Mouse (Mus musculus) right cerebral cortex, adult 18-20 months (tissue): Measurements from ENCODE around the gene Igfbp3.

ENCODE experiments used
- DNase-seq: peaks from one replicate; pipeline ENCODE4 v3.0.0; 2022; ENCODE audit warnings: mixed read lengths

Igfbp3 gene

DNA sequence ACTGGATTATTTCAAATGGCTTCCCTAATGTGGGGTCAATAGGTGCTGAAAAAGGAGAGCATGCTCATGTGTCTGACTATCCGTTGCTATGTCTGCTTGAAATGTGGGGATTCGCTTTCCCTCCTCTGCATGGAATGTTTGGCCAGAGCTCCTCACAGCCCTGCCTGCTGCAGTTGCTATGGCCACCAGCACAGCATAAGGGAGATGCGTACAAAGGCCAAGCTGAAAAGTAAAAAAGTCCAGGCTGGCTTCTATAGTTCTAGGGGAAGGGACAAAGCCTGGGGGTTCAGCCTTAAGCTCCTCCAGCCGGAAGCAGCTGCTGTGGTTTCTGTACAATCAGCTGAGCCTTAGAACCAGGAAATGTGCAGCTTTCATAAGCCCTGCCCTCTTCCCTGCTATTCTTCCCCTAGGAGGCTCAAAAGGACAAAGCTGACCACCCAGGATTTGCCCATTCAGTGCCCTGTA lies 53.1 kb downstream of the Igfbp3 start:
- DNase-seq = no peak

DNA sequence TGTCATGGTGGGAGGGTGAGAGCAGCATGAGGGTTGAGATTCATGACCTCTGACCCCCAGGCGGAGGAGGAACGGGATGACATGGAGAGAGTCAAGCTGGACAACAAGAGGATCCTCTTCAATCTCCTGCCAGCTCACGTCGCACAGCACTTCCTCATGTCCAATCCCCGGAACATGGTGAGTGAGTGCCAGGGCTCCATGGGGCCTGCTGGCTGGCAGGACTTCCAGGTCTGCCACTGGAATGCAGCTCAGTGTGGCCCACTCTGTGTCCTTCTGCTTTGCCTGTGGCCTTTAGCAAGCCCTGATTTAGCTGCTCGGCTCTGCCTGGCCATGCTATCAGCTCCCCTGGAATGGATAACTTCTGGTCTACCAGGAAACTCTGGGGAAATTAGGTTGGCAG lies 53.6 kb downstream of the Igfbp3 start:
- no peak for DNase-seq

DNA sequence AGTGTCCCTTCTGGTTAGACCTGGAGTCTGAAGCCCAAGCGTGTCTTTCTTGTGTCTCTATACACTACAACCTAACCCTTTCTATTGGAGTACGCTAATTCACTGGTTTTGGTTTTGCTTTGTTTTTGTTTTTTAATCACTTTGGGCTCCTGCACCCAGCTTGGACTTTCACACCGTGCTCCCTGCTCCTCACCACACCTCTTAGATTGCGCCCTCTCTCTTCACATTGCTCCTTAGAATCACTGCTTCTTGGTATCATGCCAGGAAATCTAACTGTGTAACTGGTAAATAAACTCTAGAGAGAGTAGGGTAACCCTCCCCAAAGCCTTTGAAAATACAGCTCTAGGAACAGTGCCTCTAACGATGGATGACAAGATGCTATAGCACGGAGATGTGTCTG lies 55.5 kb downstream of the Igfbp3 start:
- DNase-seq = no peak

DNA sequence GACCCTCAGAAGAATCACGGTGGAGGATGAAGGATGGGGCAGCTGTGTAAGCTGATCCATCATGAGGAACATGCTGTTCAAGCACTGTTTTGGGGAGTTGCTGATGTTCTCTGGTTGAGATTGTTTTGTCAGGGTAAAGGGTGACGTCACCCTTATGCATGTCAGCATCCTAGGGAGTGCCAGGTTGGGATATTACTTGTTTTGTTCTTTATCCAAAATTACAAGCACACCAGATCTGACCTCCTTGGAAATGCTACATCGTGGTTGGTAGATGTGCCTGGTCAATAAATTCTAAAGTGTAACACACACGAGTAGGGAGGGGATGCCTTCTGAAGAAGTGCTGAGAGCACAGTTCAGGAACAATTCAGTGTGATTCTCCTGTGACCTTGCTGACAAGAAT lies 57.3 kb downstream of the Igfbp3 start:
- no peak for DNase-seq
